Mouse (Mus musculus) small intestine, adult 2 months (tissue): ENCODE results near the gene Ddah1. TPM values are rescaled to one million over a fixed set of nuclear protein-coding genes. Genes with fewer than 3 reads are reported as not detected.

Source experiments
- H3K27ac ChIP-seq: fragments of 200-500 bp; 2 replicates; pipeline ENCODE4 v1.5.1; 2012; ENCODE audit warnings: low read depth, low read length, control low read depth, inconsistent platforms; ENCODE audit not compliant: insufficient read depth
- H3K27me3 ChIP-seq: fragments of 200-500 bp; 2 replicates; pipeline ENCODE4 v1.6.1; 2012; ENCODE audit warnings: mild to moderate bottlenecking, moderate library complexity, low read length, inconsistent platforms; ENCODE audit not compliant: control insufficient read depth, insufficient read depth
- H3K36me3 ChIP-seq: fragments of 200-500 bp; 2 replicates; pipeline ENCODE4 v1.6.1; 2012; ENCODE audit warnings: mild to moderate bottlenecking, low read length, control low read depth, inconsistent platforms; ENCODE audit not compliant: control insufficient read depth, insufficient read depth
- H3K4me1 ChIP-seq: fragments of 200-500 bp; 2 replicates; pipeline ENCODE4 v1.6.1; 2012; ENCODE audit warnings: low read length, inconsistent platforms, mixed read lengths; ENCODE audit not compliant: control insufficient read depth, insufficient read depth, insufficient read length
- H3K4me3 ChIP-seq: fragments of 200-500 bp; 2 replicates; pipeline ENCODE4 v1.5.1; 2012; ENCODE audit warnings: low read depth, mild to moderate bottlenecking, control low read depth, inconsistent platforms, low read length, moderate library complexity
- CTCF ChIP-seq: fragments of 200-500 bp; IDR thresholded peaks from 2 replicates; pipeline ENCODE4 v1.5.1; 2012; ENCODE audit warnings: low read depth, mild to moderate bottlenecking, control low read depth, inconsistent platforms, low read length, moderate library complexity, mixed read lengths; ENCODE audit not compliant: insufficient replicate concordance, insufficient read length; ENCODE audit errors: extremely low read depth
- POLR2A ChIP-seq: fragments of 200-500 bp; IDR thresholded peaks from 2 replicates; pipeline ENCODE4 v1.6.1; 2012; ENCODE audit warnings: low read depth, mild to moderate bottlenecking, control low read depth, inconsistent platforms, low read length, moderate library complexity
- WGBS: fragments of 180-500 bp; shearing (Covaris S2); methylation state at CpG from one replicate; pipeline ENCODE4 v1.1.7; 2018; 5-methylcytosine and 5-hydroxymethylcytosine counted together
- polyA plus RNA-seq: library from polyadenylated mRNA; depleted of rRNA; stranded (reverse); fragments of >200 nt; gene quantifications from 2 replicates; pipeline ENCODE4 v1.2.3, GENCODE M21; 2012

The Ddah1 gene
- polyA plus RNA-seq, 1 experiment: 1.7 TPM

GRCm38 (mm10) chr3:145805848-145806247 lies 47.4 kb downstream of the Ddah1 start:
- Histone ChIP-seq H3K36me3 (no peaks in the 10 kb centered on the region), H3K27me3 (no peaks in the 10 kb centered on the region), H3K4me3 (no peak overlapping the region), H3K27ac (no peak overlapping the region), H3K4me1 (no peaks in the 10 kb centered on the region)
- WGBS: 89% methylated on average over 4 of the region's 4 CpGs
- TF ChIP-seq CTCF (no peak), POLR2A (no peak)

DNA sequence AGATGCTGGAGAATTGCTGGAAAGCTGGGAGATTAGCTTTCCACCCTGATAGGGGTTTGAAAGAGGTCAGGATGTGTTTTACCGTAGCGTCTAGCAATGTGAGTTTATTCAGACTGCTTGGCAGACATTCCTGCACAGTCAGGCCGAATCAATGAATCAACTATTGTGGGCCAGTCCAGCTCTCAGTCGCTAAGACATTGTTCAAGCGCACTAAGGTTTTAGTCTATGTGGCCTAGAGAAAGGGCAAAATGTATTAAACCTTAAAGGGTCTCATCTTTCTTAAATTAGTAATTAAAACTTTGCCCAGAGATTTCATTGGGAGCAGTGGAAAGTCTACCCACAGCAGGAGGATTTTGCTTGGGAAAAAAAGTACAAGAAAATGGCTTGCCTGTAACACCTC lies 48.0 kb downstream of the Ddah1 start:
- H3K36me3 ChIP-seq: no peaks in the 10 kb centered on the region
- no peaks in the 10 kb centered on the region for H3K27me3 ChIP-seq
- WGBS: 63% methylated on average over 5 of the region's 5 CpGs
- TF ChIP-seq CTCF (no peak), POLR2A (no peak)
- H3K4me1 ChIP-seq: no peaks in the 10 kb centered on the region
- no peak overlapping the region for H3K4me3 ChIP-seq
- no peak overlapping the region for H3K27ac ChIP-seq

DNA sequence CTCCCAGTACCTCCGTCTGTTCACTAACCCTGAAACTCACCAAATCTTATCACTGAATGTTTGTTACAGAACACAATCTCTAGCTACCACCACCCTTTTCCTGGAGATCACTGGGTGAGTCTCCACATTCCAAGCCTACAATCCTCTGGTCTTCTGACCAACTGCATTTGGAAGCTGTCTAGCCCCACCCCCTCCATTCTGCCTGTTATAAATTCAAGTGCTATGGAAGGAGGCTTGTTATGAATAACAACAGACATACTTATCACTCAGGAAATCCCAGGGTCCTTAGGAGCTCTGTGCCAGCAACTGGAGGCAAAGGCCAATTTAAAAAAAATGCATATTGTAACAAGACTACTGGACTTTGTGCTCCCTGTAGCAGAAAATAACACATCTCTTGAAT lies 58.3 kb downstream of the Ddah1 start:
- Histone ChIP-seq H3K4me3 (no peak overlapping the region), H3K27ac (no peak overlapping the region), H3K36me3 (no peaks in the 10 kb centered on the region), H3K4me1 (0 out of 2 replicates have a peak, but pooled peaks cover 2% of the 10 kb centered on the region), H3K27me3 (no peaks in the 10 kb centered on the region)
- 23% methylated on average over 1 of the region's 1 CpGs for WGBS
- TF ChIP-seq CTCF (no peak), POLR2A (no peak)

- TF ChIP-seq POLR2A: no peak
- no peak for TF ChIP-seq CTCF
- no peak overlapping the region for H3K27ac ChIP-seq
- no peak overlapping the region for H3K4me3 ChIP-seq
- H3K27me3 ChIP-seq: no peaks in the 10 kb centered on the region
- 0 out of 2 replicates have a peak, but pooled peaks cover 2% of the 10 kb centered on the region for H3K4me1 ChIP-seq
- WGBS: 47% methylated on average over 6 of the region's 6 CpGs
- no peaks in the 10 kb centered on the region for H3K36me3 ChIP-seq
These were observed 58.8 kb downstream of the Ddah1 start for GRCm38 (mm10) chr3:145817276-145817675.

- TF ChIP-seq POLR2A: no peak
- TF ChIP-seq CTCF: no peak
- 56% methylated on average over 2 of the region's 2 CpGs for WGBS
These were observed 62.0 kb downstream of the Ddah1 start for GRCm38 (mm10) chr3:145820439-145820838.

GRCm38 (mm10) chr3:145820938-145821337 lies 62.5 kb downstream of the Ddah1 start:
- H3K27me3 ChIP-seq: no peaks in the 10 kb centered on the region
- no peaks in the 10 kb centered on the region for H3K36me3 ChIP-seq
- H3K4me3 ChIP-seq: no peak overlapping the region
- 91% methylated on average over 2 of the region's 2 CpGs for WGBS
- H3K4me1 ChIP-seq: 0 out of 2 replicates have a peak, but pooled peaks cover 2% of the 10 kb centered on the region
- TF ChIP-seq CTCF (no peak), POLR2A (no peak)
- H3K27ac ChIP-seq: no peak overlapping the region

More at GRCm38 (mm10) chr3:145820439-145820838, 62.0 kb downstream of the Ddah1 start:
- H3K4me1 ChIP-seq: 0 out of 2 replicates have a peak, but pooled peaks cover 2% of the 10 kb centered on the region
- H3K36me3 ChIP-seq: no peaks in the 10 kb centered on the region
- no peak overlapping the region for H3K4me3 ChIP-seq
- no peaks in the 10 kb centered on the region for H3K27me3 ChIP-seq
- H3K27ac ChIP-seq: no peak overlapping the region

- TF ChIP-seq CTCF (no peak), POLR2A (no peak)
- no peaks in the 10 kb centered on the region for H3K36me3 ChIP-seq
- H3K4me1 ChIP-seq: 0 out of 2 replicates have a peak, but pooled peaks cover 2% of the 10 kb centered on the region
- WGBS: 62% methylated on average over 4 of the region's 4 CpGs
- H3K4me3 ChIP-seq: no peak overlapping the region
- H3K27me3 ChIP-seq: no peaks in the 10 kb centered on the region
- H3K27ac ChIP-seq: no peak overlapping the region
These were observed 63.7 kb downstream of the Ddah1 start for GRCm38 (mm10) chr3:145822201-145822600.
